Mouse (Mus musculus): Measurements from ENCODE around the gene Hpn. TPM values are rescaled to one million over a fixed set of nuclear protein-coding genes. Genes with fewer than 3 reads are reported as not detected.

The Hpn gene
- polyA plus RNA-seq, 1 experiment from 2014 or later, result 0.67 TPM

- Histone ChIP-seq H3K27me3 (ENCODE audit: control insufficient read depth, insufficient read depth, low read length) (no peaks in the 10 kb centered on the region), H3K4me2 (ENCODE audit: low read depth, low read length) (no peak overlapping the region), H3K9ac (replicated peaks; ENCODE audit: low read depth, low read length) (no peak overlapping the region), H3K27ac (ENCODE audit: low read depth, low read length) (no peak overlapping the region), H3K4me1 (ENCODE audit: control insufficient read depth, insufficient read depth, low read length) (no peaks in the 10 kb centered on the region), H3K36me3 (ENCODE audit: control insufficient read depth, insufficient read depth, low read length) (no peaks in the 10 kb centered on the region), H3K9me3 (ENCODE audit: control insufficient read depth, low read length) (no peaks in the 10 kb centered on the region), H3K4me3 (ENCODE audit: low read depth, low read length) (no peak overlapping the region)
- WGBS, result 75% methylated on average over 9 of the region's 9 CpGs
- no peak for ATAC-seq (ENCODE audit: low read depth)
Observed at GRCm38 (mm10) chr7:31096892-31097564, 18.1 kb downstream of the Hpn start.

DNA sequence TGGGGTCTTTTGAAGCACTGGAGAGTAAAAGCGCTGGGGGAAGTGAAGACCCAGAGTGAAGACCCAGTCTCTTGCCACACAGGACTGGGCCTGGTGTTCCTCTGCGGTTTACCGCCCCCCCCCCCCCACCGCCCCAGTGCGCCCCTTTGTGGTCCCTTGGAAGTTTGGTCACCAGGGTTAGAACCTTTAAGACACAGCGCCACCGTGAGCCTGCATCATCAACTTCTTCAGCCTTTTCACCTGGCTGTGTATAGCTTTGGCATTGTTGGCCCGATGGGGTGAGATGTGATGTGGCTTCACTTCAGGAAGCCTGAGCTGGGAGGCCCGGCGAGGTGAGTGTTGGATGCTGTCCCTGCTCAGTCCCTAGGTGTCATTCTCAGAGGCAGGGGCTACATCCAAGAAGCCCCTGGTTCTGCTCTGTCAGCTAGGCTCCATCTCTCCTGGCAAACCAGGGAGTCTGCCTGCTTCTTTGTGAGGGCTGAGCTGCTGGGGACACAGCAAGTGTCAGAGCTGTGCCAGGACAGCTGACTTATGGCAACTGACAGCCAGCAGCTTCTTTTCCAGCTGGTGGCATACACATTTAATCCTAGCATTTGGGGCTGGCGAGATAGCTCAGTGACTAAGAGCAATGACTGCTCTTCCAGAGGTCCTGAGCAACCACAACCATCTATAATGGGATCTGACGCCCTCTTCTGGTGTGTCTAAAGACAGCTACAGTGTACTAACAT lies 20.2 kb downstream of the Hpn start:
- H3K9ac ChIP-seq (replicated peaks; ENCODE audit: low read depth, low read length), result no peak overlapping the region
- H3K9me3 ChIP-seq (ENCODE audit: control insufficient read depth, low read length), result no peaks in the 10 kb centered on the region
- H3K27me3 ChIP-seq (ENCODE audit: control insufficient read depth, insufficient read depth, low read length), result no peaks in the 10 kb centered on the region
- H3K27ac ChIP-seq (ENCODE audit: low read depth, low read length), result no peak overlapping the region
- no peak overlapping the region for H3K4me3 ChIP-seq (ENCODE audit: low read depth, low read length)
- H3K4me1 ChIP-seq (ENCODE audit: control insufficient read depth, insufficient read depth, low read length), result no peaks in the 10 kb centered on the region
- WGBS, result 29% methylated on average over 10 of the region's 12 CpGs
- no peaks in the 10 kb centered on the region for H3K36me3 ChIP-seq (ENCODE audit: control insufficient read depth, insufficient read depth, low read length)
- H3K4me2 ChIP-seq (ENCODE audit: low read depth, low read length), result no peak overlapping the region
- ATAC-seq (ENCODE audit: low read depth), result no peak

GRCm38 (mm10) chr7:31089721-31090120 lies 25.4 kb downstream of the Hpn start:
- no peak for ATAC-seq (ENCODE audit: low read depth)
- no peak overlapping the region for H3K27ac ChIP-seq (ENCODE audit: low read depth, low read length)
- H3K9ac ChIP-seq (replicated peaks; ENCODE audit: low read depth, low read length), result no peak overlapping the region
- H3K9me3 ChIP-seq (ENCODE audit: control insufficient read depth, low read length), result no peaks in the 10 kb centered on the region
- WGBS, result 98% methylated on average over 2 of the region's 2 CpGs
- no peaks in the 10 kb centered on the region for H3K36me3 ChIP-seq (ENCODE audit: control insufficient read depth, insufficient read depth, low read length)
- 0 out of 2 replicates have a peak, but pooled peaks cover 3% of the 10 kb centered on the region for H3K4me1 ChIP-seq (ENCODE audit: control insufficient read depth, insufficient read depth, low read length)
- no peaks in the 10 kb centered on the region for H3K27me3 ChIP-seq (ENCODE audit: control insufficient read depth, insufficient read depth, low read length)
- H3K4me2 ChIP-seq (ENCODE audit: low read depth, low read length), result no peak overlapping the region
- no peak overlapping the region for H3K4me3 ChIP-seq (ENCODE audit: low read depth, low read length)

- Histone ChIP-seq H3K4me2 (ENCODE audit: low read depth, low read length) (no peak overlapping the region), H3K27ac (ENCODE audit: low read depth, low read length) (no peak overlapping the region), H3K27me3 (ENCODE audit: control insufficient read depth, insufficient read depth, low read length) (no peaks in the 10 kb centered on the region), H3K9me3 (ENCODE audit: control insufficient read depth, low read length) (no peaks in the 10 kb centered on the region), H3K4me3 (ENCODE audit: low read depth, low read length) (no peak overlapping the region), H3K36me3 (ENCODE audit: control insufficient read depth, insufficient read depth, low read length) (no peaks in the 10 kb centered on the region), H3K9ac (replicated peaks; ENCODE audit: low read depth, low read length) (no peak overlapping the region), H3K4me1 (ENCODE audit: control insufficient read depth, insufficient read depth, low read length) (0 out of 2 replicates have a peak, but pooled peaks cover 3% of the 10 kb centered on the region)
- ATAC-seq (ENCODE audit: low read depth), result no peak
- WGBS, result 81% methylated on average over 3 of the region's 3 CpGs
Observed at GRCm38 (mm10) chr7:31088206-31088605, 26.9 kb downstream of the Hpn start.

DNA sequence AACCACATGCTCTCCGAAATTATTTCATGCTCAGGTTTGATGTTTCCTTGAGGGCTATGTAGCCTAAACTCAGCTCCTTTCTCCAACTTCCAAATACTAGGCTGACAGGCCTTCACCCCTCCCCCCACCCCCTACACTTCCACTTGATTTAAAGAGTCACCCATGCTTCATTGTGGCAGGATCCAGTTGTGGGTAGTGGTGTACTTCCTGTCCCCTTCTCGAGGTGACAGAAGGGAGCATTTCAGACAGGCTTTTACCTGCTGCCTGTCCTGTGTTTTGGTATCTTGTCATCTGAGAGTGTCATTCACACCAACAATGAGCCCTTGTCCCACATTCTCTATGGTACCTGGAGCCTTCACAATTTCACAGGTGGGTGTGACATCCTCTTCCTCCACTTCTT lies 27.8 kb downstream of the Hpn start:
- Histone ChIP-seq H3K9me3 (ENCODE audit: control insufficient read depth, low read length) (no peaks in the 10 kb centered on the region), H3K4me2 (ENCODE audit: low read depth, low read length) (no peak overlapping the region), H3K27ac (ENCODE audit: low read depth, low read length) (no peak overlapping the region), H3K4me1 (ENCODE audit: control insufficient read depth, insufficient read depth, low read length) (0 out of 2 replicates have a peak, but pooled peaks cover 3% of the 10 kb centered on the region), H3K9ac (replicated peaks; ENCODE audit: low read depth, low read length) (no peak overlapping the region), H3K4me3 (ENCODE audit: low read depth, low read length) (no peak overlapping the region), H3K27me3 (ENCODE audit: control insufficient read depth, insufficient read depth, low read length) (no peaks in the 10 kb centered on the region), H3K36me3 (ENCODE audit: control insufficient read depth, insufficient read depth, low read length) (no peaks in the 10 kb centered on the region)
- ATAC-seq (ENCODE audit: low read depth), result no peak
- WGBS, result 67% methylated on average over 2 of the region's 2 CpGs

DNA sequence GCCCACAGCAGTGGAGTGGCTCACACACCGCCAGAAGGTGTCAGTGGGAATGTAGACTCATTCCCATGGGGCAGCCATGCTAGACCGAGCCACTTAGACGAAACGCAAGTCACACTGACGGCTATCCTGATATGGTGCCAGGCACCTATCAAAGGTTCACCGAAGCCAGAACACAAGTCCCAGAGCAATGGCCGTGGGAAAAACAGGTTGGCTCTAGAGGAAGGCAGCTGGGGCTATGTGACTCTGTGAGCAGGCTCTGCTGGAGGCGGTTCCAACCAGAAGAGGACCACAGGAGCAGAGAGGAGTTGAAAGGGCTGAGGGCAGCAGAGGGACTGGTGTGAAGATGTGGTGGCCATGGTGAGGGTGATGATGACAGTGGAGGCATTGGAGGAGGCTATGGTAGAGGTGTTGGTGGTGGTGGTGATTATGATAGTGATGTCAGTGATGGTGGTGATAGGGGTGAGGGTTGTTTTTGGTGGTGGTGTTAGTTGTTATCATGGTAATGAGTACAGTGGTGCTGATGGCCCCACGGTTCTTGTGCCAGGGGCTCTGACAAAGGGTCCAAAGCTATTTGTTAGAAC lies 28.8 kb downstream of the Hpn start:
- 0 out of 2 replicates have a peak, but pooled peaks cover 3% of the 10 kb centered on the region for H3K4me1 ChIP-seq (ENCODE audit: control insufficient read depth, insufficient read depth, low read length)
- no peaks in the 10 kb centered on the region for H3K36me3 ChIP-seq (ENCODE audit: control insufficient read depth, insufficient read depth, low read length)
- no peak for ATAC-seq (ENCODE audit: low read depth)
- no peaks in the 10 kb centered on the region for H3K27me3 ChIP-seq (ENCODE audit: control insufficient read depth, insufficient read depth, low read length)
- H3K4me3 ChIP-seq (ENCODE audit: low read depth, low read length), result no peak overlapping the region
- H3K27ac ChIP-seq (ENCODE audit: low read depth, low read length), result no peak overlapping the region
- 88% methylated on average over 9 of the region's 9 CpGs for WGBS
- H3K4me2 ChIP-seq (ENCODE audit: low read depth, low read length), result no peak overlapping the region
- no peaks in the 10 kb centered on the region for H3K9me3 ChIP-seq (ENCODE audit: control insufficient read depth, low read length)
- no peak overlapping the region for H3K9ac ChIP-seq (replicated peaks; ENCODE audit: low read depth, low read length)

- 18% methylated on average over 3 of the region's 3 CpGs for WGBS
- Histone ChIP-seq H3K36me3 (ENCODE audit: control insufficient read depth, insufficient read depth, low read length) (no peaks in the 10 kb centered on the region), H3K9me3 (ENCODE audit: control insufficient read depth, low read length) (no peaks in the 10 kb centered on the region), H3K4me2 (ENCODE audit: low read depth, low read length) (no peak overlapping the region), H3K27me3 (ENCODE audit: control insufficient read depth, insufficient read depth, low read length) (no peaks in the 10 kb centered on the region), H3K4me1 (ENCODE audit: control insufficient read depth, insufficient read depth, low read length) (0 out of 2 replicates have a peak, but pooled peaks cover 3% of the 10 kb centered on the region), H3K9ac (replicated peaks; ENCODE audit: low read depth, low read length) (no peak overlapping the region), H3K27ac (ENCODE audit: low read depth, low read length) (no peak overlapping the region), H3K4me3 (ENCODE audit: low read depth, low read length) (no peak overlapping the region)
- no peak for ATAC-seq (ENCODE audit: low read depth)
Observed at GRCm38 (mm10) chr7:31085171-31085570, 29.9 kb downstream of the Hpn start.

- no peaks in the 10 kb centered on the region for H3K36me3 ChIP-seq (ENCODE audit: control insufficient read depth, insufficient read depth, low read length)
- no peaks in the 10 kb centered on the region for H3K27me3 ChIP-seq (ENCODE audit: control insufficient read depth, insufficient read depth, low read length)
- ATAC-seq (ENCODE audit: low read depth), result no peak
- H3K27ac ChIP-seq (ENCODE audit: low read depth, low read length), result no peak overlapping the region
- 56% methylated on average over 9 of the region's 9 CpGs for WGBS
- H3K9ac ChIP-seq (replicated peaks; ENCODE audit: low read depth, low read length), result no peak overlapping the region
- H3K4me2 ChIP-seq (ENCODE audit: low read depth, low read length), result no peak overlapping the region
- H3K4me3 ChIP-seq (ENCODE audit: low read depth, low read length), result no peak overlapping the region
- 0 out of 2 replicates have a peak, but pooled peaks cover 3% of the 10 kb centered on the region for H3K4me1 ChIP-seq (ENCODE audit: control insufficient read depth, insufficient read depth, low read length)
- H3K9me3 ChIP-seq (ENCODE audit: control insufficient read depth, low read length), result no peaks in the 10 kb centered on the region
Observed at GRCm38 (mm10) chr7:31084140-31084539, 30.9 kb downstream of the Hpn start.

Data from neural tube, embryonic 14.5 days (tissue).